Mouse (Mus musculus) embryonic facial prominence, embryonic 14.5 days (tissue): Measurements from ENCODE around the gene Ankrd6. TPM values are rescaled to one million over a fixed set of nuclear protein-coding genes. Genes with fewer than 3 reads are reported as not detected.

ENCODE experiments used
- ATAC-seq: fragments of 200-750 bp; cut with Nextera tagmentation; 2 replicates; pipeline ENCODE4 v1.8.0; 2017; ENCODE audit warnings: low read depth, moderate number of reproducible peaks, moderate TSS enrichment
- DNase-seq: peaks from one replicate; pipeline ENCODE4 v3.0.0-alpha.2; 2015; ENCODE audit warnings: low spot score
- H3K27ac ChIP-seq: fragments of 300-500 bp; sonication (generic); replicated peaks from 2 replicates; pipeline ENCODE4 v1.5.1; 2014; ENCODE audit warnings: low read depth, mild to moderate bottlenecking, low read length, moderate library complexity
- H3K27me3 ChIP-seq: fragments of 300-500 bp; sonication (generic); replicated peaks from 2 replicates; pipeline ENCODE4 v1.6.1; 2014; ENCODE audit warnings: low read length; ENCODE audit not compliant: control insufficient read depth, insufficient read depth
- H3K36me3 ChIP-seq: fragments of 300-500 bp; sonication (generic); 2 replicates; pipeline ENCODE4 v1.6.1; 2014; ENCODE audit warnings: low read length, mixed read lengths; ENCODE audit not compliant: control insufficient read depth, insufficient read depth
- H3K4me1 ChIP-seq: fragments of 300-500 bp; sonication (generic); 2 replicates; pipeline ENCODE4 v1.6.1; 2014; ENCODE audit warnings: antibody characterized with exemption, low read length; ENCODE audit not compliant: control insufficient read depth, insufficient read depth
- H3K4me2 ChIP-seq: fragments of 300-500 bp; sonication (generic); 2 replicates; pipeline ENCODE4 v1.6.1; 2014; ENCODE audit warnings: low read depth, mild to moderate bottlenecking, low read length, moderate library complexity, mixed read lengths
- H3K4me3 ChIP-seq: fragments of 300-500 bp; sonication (generic); 2 replicates; pipeline ENCODE4 v1.5.1; 2014; ENCODE audit warnings: low read depth, mild to moderate bottlenecking, low read length
- H3K9ac ChIP-seq: fragments of 300-500 bp; sonication (generic); 2 replicates; pipeline ENCODE4 v1.6.1; 2014; ENCODE audit warnings: low read depth, mild to moderate bottlenecking, low read length, moderate library complexity, mixed read lengths
- H3K9me3 ChIP-seq: fragments of 300-500 bp; sonication (generic); 2 replicates; pipeline ENCODE4 v1.6.1; 2016; ENCODE audit warnings: low read length; ENCODE audit not compliant: control insufficient read depth
- WGBS: fragments of 180-500 bp; shearing (Covaris S2); extraction: QIAGEN DNeasy Blood & Tissue Kit; methylation state at CpG from one replicate; pipeline ENCODE4 v1.1.7; 2014; 5-methylcytosine and 5-hydroxymethylcytosine counted together
- polyA plus RNA-seq: library from polyadenylated mRNA; unstranded; fragments of >200 nt; fragmentation: Nextera tagmentation; extraction: Ambion mirVana; gene quantifications from 2 replicates; pipeline ENCODE4 v1.2.1, GENCODE M21; 2014

Gene Ankrd6
- polyA plus RNA-seq, 1 experiment from 2014 or later: 11.0 TPM

DNA sequence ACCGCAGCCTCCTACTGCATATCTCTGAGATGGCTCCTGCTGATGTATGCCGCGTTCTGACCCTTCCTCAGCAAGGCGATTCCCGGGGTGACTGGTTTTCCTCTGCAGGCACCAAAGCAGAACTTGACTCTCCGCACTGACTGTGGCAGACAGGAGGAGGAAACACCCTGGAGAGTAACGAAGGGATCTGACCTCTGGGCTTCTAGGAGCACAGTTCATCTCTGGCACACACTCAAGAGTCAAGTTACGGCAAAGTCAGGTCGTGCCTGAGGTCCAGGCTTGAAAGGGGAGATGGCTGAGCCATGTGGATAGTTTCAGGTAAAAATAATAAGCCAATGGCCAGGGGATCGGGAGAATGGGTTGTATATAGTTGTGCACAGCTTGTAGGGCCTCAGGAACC is 121.3 kb downstream of the Ankrd6 start:
- ATAC-seq (no peak), DNase-seq (no peak)
- WGBS: 46% methylated on average over 10 of the region's 10 CpGs
- no peaks in the 10 kb centered on the region for H3K36me3 ChIP-seq
- H3K9me3 ChIP-seq: no peaks in the 10 kb centered on the region
- no peak overlapping the region for H3K4me2 ChIP-seq
- no peaks in the 10 kb centered on the region for H3K27me3 ChIP-seq
- H3K4me1 ChIP-seq: no peaks in the 10 kb centered on the region
- no peak overlapping the region for H3K27ac ChIP-seq
- H3K9ac ChIP-seq: no peak overlapping the region
- H3K4me3 ChIP-seq: no peak overlapping the region

DNA sequence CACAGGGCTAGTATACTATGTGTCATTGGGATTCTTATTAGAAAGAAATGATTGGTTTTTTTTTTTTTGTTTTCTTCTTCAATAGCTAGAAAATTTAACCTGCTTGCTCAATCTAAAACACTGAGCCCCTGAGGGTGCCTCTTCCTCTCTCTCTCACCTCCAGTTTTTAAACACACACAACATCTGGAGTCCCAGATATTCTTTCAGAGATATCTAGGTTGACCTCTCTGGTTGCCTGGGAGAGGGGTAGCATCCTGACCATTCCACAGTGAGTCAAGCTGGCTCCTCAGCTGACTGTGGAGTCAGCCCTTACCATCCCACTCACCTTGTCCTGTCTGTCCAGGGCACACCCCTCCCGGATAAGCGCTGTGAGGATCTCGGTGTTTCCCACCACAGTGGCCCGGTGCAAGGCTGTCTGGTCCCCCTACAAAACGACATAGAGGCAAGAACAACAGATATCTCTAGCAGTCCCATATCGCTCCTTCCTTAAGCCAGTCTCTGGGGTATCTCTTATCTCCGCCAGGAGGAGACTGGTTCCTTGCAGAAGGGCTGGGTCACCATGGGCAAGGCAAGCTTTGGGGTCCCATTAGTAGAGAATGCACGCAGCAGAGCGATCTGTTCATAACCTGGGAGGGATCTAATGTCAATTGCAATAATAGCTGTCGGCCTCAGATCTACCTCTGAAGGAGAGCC is 122.1 kb downstream of the Ankrd6 start:
- WGBS: 79% methylated on average over 10 of the region's 10 CpGs
- Histone ChIP-seq H3K9me3 (no peaks in the 10 kb centered on the region), H3K9ac (no peak overlapping the region), H3K4me3 (no peak overlapping the region), H3K4me2 (no peak overlapping the region), H3K4me1 (no peaks in the 10 kb centered on the region), H3K36me3 (no peaks in the 10 kb centered on the region), H3K27ac (no peak overlapping the region), H3K27me3 (no peaks in the 10 kb centered on the region)
- DNase-seq (no peak), ATAC-seq (no peak)

DNA sequence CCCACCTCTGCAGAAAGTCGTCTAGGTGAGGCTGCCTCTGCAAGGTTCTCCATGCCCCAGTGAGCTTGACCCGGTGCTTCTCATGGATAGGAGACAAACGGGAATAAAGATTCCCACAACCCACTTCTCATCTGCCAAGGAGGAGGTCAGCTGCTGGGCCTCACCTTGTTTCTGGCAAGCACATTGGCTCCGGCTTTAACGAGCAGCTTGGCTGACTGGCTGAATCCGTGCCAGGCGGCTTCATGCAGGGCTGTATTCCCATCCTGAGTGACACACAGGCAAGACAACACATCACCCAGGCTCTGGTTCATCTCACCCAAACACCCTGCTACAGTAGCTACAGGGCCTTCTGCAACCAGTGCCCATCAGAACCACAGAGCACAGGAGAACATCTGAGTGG is 123.7 kb downstream of the Ankrd6 start:
- Histone ChIP-seq H3K36me3 (no peaks in the 10 kb centered on the region), H3K27me3 (no peaks in the 10 kb centered on the region), H3K9me3 (no peaks in the 10 kb centered on the region), H3K4me1 (no peaks in the 10 kb centered on the region), H3K4me3 (no peak overlapping the region), H3K9ac (no peak overlapping the region), H3K27ac (no peak overlapping the region), H3K4me2 (no peak overlapping the region)
- DNase-seq (no peak), ATAC-seq (no peak)
- WGBS: 63% methylated on average over 7 of the region's 7 CpGs

- no peak overlapping the region for H3K9ac ChIP-seq
- no peak for ATAC-seq
- no peaks in the 10 kb centered on the region for H3K27me3 ChIP-seq
- H3K4me2 ChIP-seq: no peak overlapping the region
- H3K4me1 ChIP-seq: no peaks in the 10 kb centered on the region
- 58% methylated on average over 8 of the region's 8 CpGs for WGBS
- no peaks in the 10 kb centered on the region for H3K36me3 ChIP-seq
- H3K9me3 ChIP-seq: no peaks in the 10 kb centered on the region
- no peak overlapping the region for H3K4me3 ChIP-seq
- H3K27ac ChIP-seq: no peak overlapping the region
- DNase-seq: no peak
Observed at GRCm38 (mm10) chr4:32824254-32824653, 126.4 kb downstream of the Ankrd6 start.

DNA sequence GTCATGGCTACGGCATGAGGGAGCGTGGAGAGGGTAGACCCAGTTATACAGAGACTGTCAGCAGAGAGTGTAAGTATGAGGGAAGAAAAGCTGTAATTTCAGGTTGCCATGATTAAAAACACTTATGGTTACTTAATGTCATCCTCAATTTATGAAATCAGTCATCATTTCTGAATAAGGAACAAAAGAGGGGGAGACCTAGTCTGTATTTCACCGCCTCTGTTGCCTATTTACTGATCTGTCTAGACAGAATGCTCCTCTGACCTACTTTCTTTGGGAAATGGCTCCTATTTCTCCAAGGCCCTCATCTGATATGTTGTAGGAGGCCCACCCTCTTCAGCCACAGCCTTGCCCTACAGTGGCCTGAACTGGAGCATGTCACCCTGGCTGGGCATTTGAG is 130.0 kb downstream of the Ankrd6 start:
- Histone ChIP-seq H3K4me1 (no peaks in the 10 kb centered on the region), H3K9me3 (no peaks in the 10 kb centered on the region), H3K36me3 (no peaks in the 10 kb centered on the region), H3K27ac (no peak overlapping the region), H3K27me3 (no peaks in the 10 kb centered on the region), H3K4me3 (no peak overlapping the region), H3K9ac (no peak overlapping the region), H3K4me2 (no peak overlapping the region)
- ATAC-seq: no peak
- DNase-seq: no peak
- WGBS: 85% methylated on average over 3 of the region's 3 CpGs

- H3K4me3 ChIP-seq: no peak overlapping the region
- no peaks in the 10 kb centered on the region for H3K36me3 ChIP-seq
- WGBS: 65% methylated on average over 5 of the region's 5 CpGs
- ATAC-seq (no peak), DNase-seq (no peak)
- no peak overlapping the region for H3K27ac ChIP-seq
- H3K4me1 ChIP-seq: no peaks in the 10 kb centered on the region
- H3K9me3 ChIP-seq: no peaks in the 10 kb centered on the region
- H3K4me2 ChIP-seq: no peak overlapping the region
- no peak overlapping the region for H3K9ac ChIP-seq
- no peaks in the 10 kb centered on the region for H3K27me3 ChIP-seq
Observed at GRCm38 (mm10) chr4:32817478-32817877, 133.2 kb downstream of the Ankrd6 start.

GRCm38 (mm10) chr4:32800577-32801170 is 150.0 kb downstream of the Ankrd6 start:
- Histone ChIP-seq H3K4me2 (peak overlapping the region; percentile 57), H3K27me3 (no peaks in the 10 kb centered on the region), H3K4me3 (peak overlapping the region; percentile 75), H3K9me3 (no peaks in the 10 kb centered on the region), H3K27ac (peak overlapping the region; percentile 98), H3K4me1 (peaks cover 6% of the 10 kb centered on the region; the same call in 1 of the 2 replicates), H3K36me3 (0 out of 2 replicates have a peak, but pooled peaks cover 7% of the 10 kb centered on the region), H3K9ac (peak overlapping the region; percentile 89)
- peak; percentile 50; the same call in 1 of the 2 replicates for ATAC-seq
- 5% methylated on average over 9 of the region's 9 CpGs for WGBS
- DNase-seq: no peak

DNA sequence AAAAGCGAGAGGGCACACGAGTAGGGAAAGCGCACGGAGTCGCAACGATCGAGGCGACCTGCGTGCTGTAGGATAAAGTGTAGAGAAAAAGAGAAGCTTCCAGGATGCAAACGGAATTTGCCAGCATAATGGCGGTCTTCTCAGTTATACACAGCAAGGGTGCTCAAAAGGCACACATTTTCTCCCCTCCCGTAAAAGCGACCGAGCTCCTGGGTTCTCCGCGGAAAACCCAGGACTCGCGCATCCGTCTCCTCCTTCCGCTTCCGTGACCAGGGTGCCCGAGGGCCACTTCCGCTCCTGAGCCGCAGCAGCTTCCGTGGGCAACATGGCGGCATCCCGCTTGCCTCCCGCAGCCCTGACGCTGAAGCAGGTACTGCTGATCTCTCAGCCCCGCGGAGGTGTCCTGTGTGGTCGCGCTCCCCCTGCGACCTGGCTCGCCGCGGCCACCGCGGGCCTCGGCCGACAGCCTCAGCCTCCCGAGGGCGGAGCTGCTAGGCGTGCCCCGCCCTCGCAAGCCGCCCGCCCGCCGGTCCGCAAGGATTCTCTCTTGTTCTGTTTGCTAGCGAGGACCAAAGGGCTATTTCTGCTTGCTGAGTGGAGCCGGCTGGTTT is 150.6 kb downstream of the Ankrd6 start, which contains the start of gene Lyrm2:
Gene Lyrm2 (plus strand): TSS at position 288 of the 611 bp plus-strand sequence.
- peak; percentile 91 for DNase-seq
- peak; percentile 91 for ATAC-seq
- Histone ChIP-seq H3K4me1 (peaks cover 6% of the 10 kb centered on the region; the same call in 1 of the 2 replicates), H3K27me3 (no peaks in the 10 kb centered on the region), H3K9ac (peak within 1 kb of the TSS; percentile 89), H3K9me3 (no peaks in the 10 kb centered on the region), H3K36me3 (0 out of 2 replicates have a peak, but pooled peaks cover 7% of the 10 kb centered on the region), H3K4me2 (peak within 1 kb of the TSS; percentile 57), H3K27ac (peak within 1 kb of the TSS; percentile 98), H3K4me3 (peak within 1 kb of the TSS; percentile 75)
- WGBS: under 1% methylated on average over 44 of the region's 53 CpGs
